Mouse (Mus musculus): Measurements from ENCODE around the gene Cbl. TPM values are rescaled to one million over a fixed set of nuclear protein-coding genes. Genes with fewer than 3 reads are reported as not detected.

The Cbl gene
- polyA plus RNA-seq, 1 experiment from 2014 or later = 22.9 TPM

Other genes starting within 250 kb of the Cbl start
- 9.6 and 10.2 TPM in 2 replicates for gene Thy1, start 190.7 kb downstream of the Cbl start, polyA plus RNA-seq (2015; fragmentation: Nextera tagmentation; extraction: Ambion mirVana)
- 31.9 and 36.8 TPM in 2 replicates for gene Usp2, start 167.0 kb downstream of the Cbl start, polyA plus RNA-seq (2015; fragmentation: Nextera tagmentation; extraction: Ambion mirVana)
- 0.13 TPM in 1 of 2 replicates, not detected in the other for gene Mfrp, start 132.3 kb downstream of the Cbl start, polyA plus RNA-seq (2015; fragmentation: Nextera tagmentation; extraction: Ambion mirVana)
- 4.5 and 5.2 TPM in 2 replicates for gene C1qtnf5, start 126.8 kb downstream of the Cbl start, polyA plus RNA-seq (2015; fragmentation: Nextera tagmentation; extraction: Ambion mirVana)
- gene Gm49380, start 120.5 kb downstream of the Cbl start, polyA plus RNA-seq (2015; fragmentation: Nextera tagmentation; extraction: Ambion mirVana) = 0.17 and 0.21 TPM in 2 replicates
- gene Rnf26, start 120.5 kb downstream of the Cbl start, polyA plus RNA-seq (2015; fragmentation: Nextera tagmentation; extraction: Ambion mirVana) = 70.9 and 78.3 TPM in 2 replicates
- 44.2 and 47.0 TPM in 2 replicates for gene Mcam, start 99.6 kb downstream of the Cbl start, polyA plus RNA-seq (2015; fragmentation: Nextera tagmentation; extraction: Ambion mirVana)
- gene Ccdc153, start 6.6 kb upstream of the Cbl start, polyA plus RNA-seq (2015; fragmentation: Nextera tagmentation; extraction: Ambion mirVana) = not detected in 2 replicates
- gene Pdzd3, start 17.4 kb upstream of the Cbl start, polyA plus RNA-seq (2015; fragmentation: Nextera tagmentation; extraction: Ambion mirVana) = 7.8 and 8.5 TPM in 2 replicates
- gene Nlrx1, start 34.5 kb upstream of the Cbl start, polyA plus RNA-seq (2015; fragmentation: Nextera tagmentation; extraction: Ambion mirVana) = 6.5 and 7.9 TPM in 2 replicates
- gene Abcg4, start 54.6 kb upstream of the Cbl start, polyA plus RNA-seq (2015; fragmentation: Nextera tagmentation; extraction: Ambion mirVana) = 2.5 and 3.4 TPM in 2 replicates
- 27.1 and 27.9 TPM in 2 replicates for gene Hinfp, start 71.6 kb upstream of the Cbl start, polyA plus RNA-seq (2015; fragmentation: Nextera tagmentation; extraction: Ambion mirVana)
- 6.6 and 8.8 TPM in 2 replicates for gene C2cd2l, start 86.2 kb upstream of the Cbl start, polyA plus RNA-seq (2015; fragmentation: Nextera tagmentation; extraction: Ambion mirVana)
- gene Dpagt1, start 92.0 kb upstream of the Cbl start, polyA plus RNA-seq (2015; fragmentation: Nextera tagmentation; extraction: Ambion mirVana) = 41.7 and 46.7 TPM in 2 replicates
- 390 and 426 TPM in 2 replicates for gene H2afx, start 100.6 kb upstream of the Cbl start, polyA plus RNA-seq (2015; fragmentation: Nextera tagmentation; extraction: Ambion mirVana)
- gene Hmbs, start 110.2 kb upstream of the Cbl start, polyA plus RNA-seq (2015; fragmentation: Nextera tagmentation; extraction: Ambion mirVana) = 126 and 145 TPM in 2 replicates
- gene Vps11, start 127.6 kb upstream of the Cbl start, polyA plus RNA-seq (2015; fragmentation: Nextera tagmentation; extraction: Ambion mirVana) = 30.4 and 32.9 TPM in 2 replicates
- 43.9 and 48.2 TPM in 2 replicates for gene Hyou1, start 145.4 kb upstream of the Cbl start, polyA plus RNA-seq (2015; fragmentation: Nextera tagmentation; extraction: Ambion mirVana)
- 47.5 and 48.4 TPM in 2 replicates for gene Slc37a4, start 162.8 kb upstream of the Cbl start, polyA plus RNA-seq (2015; fragmentation: Nextera tagmentation; extraction: Ambion mirVana)
- 1,882 and 2,019 TPM in 2 replicates for gene Rps25, start 173.1 kb upstream of the Cbl start, polyA plus RNA-seq (2015; fragmentation: Nextera tagmentation; extraction: Ambion mirVana)
- gene Trappc4, start 173.6 kb upstream of the Cbl start, polyA plus RNA-seq (2015; fragmentation: Nextera tagmentation; extraction: Ambion mirVana) = 135 and 138 TPM in 2 replicates
- gene Ccdc84, start 184.5 kb upstream of the Cbl start, polyA plus RNA-seq (2015; fragmentation: Nextera tagmentation; extraction: Ambion mirVana) = 29.1 and 30.9 TPM in 2 replicates
- gene Foxr1, start 207.1 kb upstream of the Cbl start, polyA plus RNA-seq (2015; fragmentation: Nextera tagmentation; extraction: Ambion mirVana) = not detected in 2 replicates
- gene Upk2, start 220.9 kb upstream of the Cbl start, polyA plus RNA-seq (2015; fragmentation: Nextera tagmentation; extraction: Ambion mirVana) = 0.60 and 2.5 TPM in 2 replicates
- 11.3 and 11.7 TPM in 2 replicates for gene Bcl9l, start 248.8 kb upstream of the Cbl start, polyA plus RNA-seq (2015; fragmentation: Nextera tagmentation; extraction: Ambion mirVana)

Data from kidney, embryonic 15.5 days (tissue).